22 mouse cellular contexts compared by ENCODE assay signal in genomic region chr17:16621931-16622556, GRCm38 (mm10).
DNase-seq lines count a peak whose midpoint lies in the region; ATAC-seq and TF ChIP-seq lines count a peak whose summit lies in the region.
"Had no signal": no experiment of that assay in that cellular context is flagged by ENCODE, and none has a peak within 500 bp of the region (broad histone marks: within the 10 kb centered on the region; RNA-seq: fewer than 3 reads in every experiment).

No protein-coding gene starts in this region.

- no peak overlapping the region for H3K27ac ChIP-seq in kidney, embryonic 16.5 days (ENCODE audit: low read length)
- no peak overlapping the region for H3K27ac ChIP-seq in lung, postnatal 0 days (ENCODE audit: low read length)
- H3K27ac ChIP-seq: embryonic facial prominence, embryonic 13.5 days; forebrain, embryonic 13.5 days; heart, embryonic 13.5 days; hindbrain, embryonic 15.5 days had no signal

- H3K9me3 ChIP-seq in kidney, embryonic 16.5 days (ENCODE audit: low read length): no peaks in the 10 kb centered on the region
- no peaks in the 10 kb centered on the region for H3K9me3 ChIP-seq in lung, postnatal 0 days (ENCODE audit: low read length)
- H3K9me3 ChIP-seq: embryonic facial prominence, embryonic 13.5 days; forebrain, embryonic 13.5 days; G1E; heart, embryonic 13.5 days; hindbrain, embryonic 15.5 days had no signal

- no peak overlapping the region for H3K9ac ChIP-seq in kidney, embryonic 16.5 days (replicated peaks; ENCODE audit: low read length)
- no peak overlapping the region for H3K9ac ChIP-seq in lung, postnatal 0 days (replicated peaks; ENCODE audit: low read depth)
- H3K9ac ChIP-seq: embryonic facial prominence, embryonic 13.5 days; forebrain, embryonic 13.5 days; forebrain, postnatal 0 days; heart, embryonic 13.5 days; hindbrain, embryonic 15.5 days had no signal

- no peak overlapping the region for H3K4me2 ChIP-seq in kidney, embryonic 16.5 days (replicated peaks; ENCODE audit: low read depth, low read length)
- no peak overlapping the region for H3K4me2 ChIP-seq in lung, postnatal 0 days (replicated peaks; ENCODE audit: low read depth, low read length)
- H3K4me2 ChIP-seq: embryonic facial prominence, embryonic 13.5 days; forebrain, embryonic 13.5 days; heart, embryonic 13.5 days; hindbrain, embryonic 15.5 days had no signal

- no peak for TF ChIP-seq CTCF in lung, postnatal 0 days (IDR thresholded peaks at IDR 0.05)

- no peaks in the 10 kb centered on the region for H3K27me3 ChIP-seq in kidney, embryonic 16.5 days (ENCODE audit: insufficient read depth, low read length)
- no peaks in the 10 kb centered on the region for H3K27me3 ChIP-seq in lung, postnatal 0 days (replicated peaks; ENCODE audit: insufficient read depth, low read length)
- H3K27me3 ChIP-seq: embryonic facial prominence, embryonic 13.5 days; forebrain, embryonic 13.5 days; heart, embryonic 13.5 days; hindbrain, embryonic 15.5 days had no signal

- H3K36me3 ChIP-seq in kidney, embryonic 16.5 days (ENCODE audit: insufficient read depth, low read length): no peaks in the 10 kb centered on the region
- no peaks in the 10 kb centered on the region for H3K36me3 ChIP-seq in lung, postnatal 0 days (ENCODE audit: insufficient read depth, low read length)
- H3K36me3 ChIP-seq: embryonic facial prominence, embryonic 13.5 days; G1E; heart, embryonic 13.5 days; hindbrain, embryonic 15.5 days had no signal

- H3K4me3 ChIP-seq in kidney, embryonic 16.5 days (ENCODE audit: low read length): no peak overlapping the region
- no peak overlapping the region for H3K4me3 ChIP-seq in lung, postnatal 0 days (ENCODE audit: low read depth, low read length)
- H3K4me3 ChIP-seq: embryonic facial prominence, embryonic 13.5 days; forebrain, embryonic 13.5 days; heart, embryonic 13.5 days; hindbrain, embryonic 15.5 days had no signal

- peak; percentile 23 for DNase-seq in embryo, embryonic 10 days (ENCODE audit: low spot score)
- DNase-seq in embryo, embryonic 9.5 days (ENCODE audit: extremely low spot score): no peak
- DNase-seq in kidney, postnatal 4 days: no peak
- DNase-seq in lung, postnatal 0 days (ENCODE audit: low spot score): peak; percentile 7
- no peak for DNase-seq in lung, postnatal 4 days
- DNase-seq in frontal cortex, adult 2 months (ENCODE audit: extremely low spot score in 1 of 2, low spot score in 1 of 2): no peak
- DNase-seq: adrenal gland, postnatal 10 days; B cell, adult 2 months; cerebellum, adult 11 months; cerebellum, adult 8-10 months; cerebellum, postnatal 14 days; forebrain, postnatal 0 days; gastrocnemius, postnatal 36 days; heart, adult 11 months; heart, postnatal 36 days had no signal

- peak; percentile 82 for ATAC-seq in kidney, embryonic 16.5 days (ENCODE audit: low FRiP score, low TSS enrichment)
- no peak for ATAC-seq in lung, postnatal 0 days
- ATAC-seq: CD4-positive, CD25-positive, alpha-beta regulatory T cell, adult 4 months; forebrain, embryonic 13.5 days; forebrain, postnatal 0 days had no signal

- WGBS in kidney, embryonic 16.5 days: 8% methylated on average over 4 of the region's 4 CpGs
- WGBS in lung, postnatal 0 days: 39% methylated on average over 4 of the region's 4 CpGs

- H3K4me1 ChIP-seq in kidney, embryonic 16.5 days (ENCODE audit: insufficient read depth, low read length): no peaks in the 10 kb centered on the region
- H3K4me1 ChIP-seq in lung, postnatal 0 days (ENCODE audit: insufficient read depth, low read depth, low read length): no peaks in the 10 kb centered on the region
- H3K4me1 ChIP-seq: embryonic facial prominence, embryonic 13.5 days; forebrain, embryonic 13.5 days; heart, embryonic 13.5 days; hindbrain, embryonic 15.5 days had no signal

- no peak for TF ChIP-seq EP300 in lung, postnatal 0 days (IDR thresholded peaks at IDR 0.05)

Comparison
In these comparisons a context has a peak if more than half of its experiments do, and no peak if none do; other contexts are left out.
1. DNase-seq: peak in embryo, embryonic 10 days (single experiment) and lung, postnatal 0 days (single experiment); none in embryo, embryonic 9.5 days (single experiment), kidney, postnatal 4 days (0 of 2), lung, postnatal 4 days (0 of 2) and frontal cortex, adult 2 months (0 of 2).